Mouse (Mus musculus): ENCODE results near the gene Kirrel3.
A peak's percentile ranks its signal among the peaks of the same experiment; 100 is the strongest.

Kirrel3 gene

GRCm38 (mm10) chr9:34754523-34755097 is 268.9 kb downstream of the Kirrel3 start:
- DNase-seq, result no peak

- no peak for DNase-seq
Observed at GRCm38 (mm10) chr9:34756055-34756454, 270.4 kb downstream of the Kirrel3 start.

- DNase-seq, result no peak
Observed at GRCm38 (mm10) chr9:34758925-34759324, 273.2 kb downstream of the Kirrel3 start.

- peak; percentile 35 for DNase-seq
Observed at GRCm38 (mm10) chr9:34760521-34760920, 274.8 kb downstream of the Kirrel3 start.

GRCm38 (mm10) chr9:34766792-34767623 is 281.3 kb downstream of the Kirrel3 start:
- DNase-seq, result no peak

- no peak for DNase-seq
Observed at GRCm38 (mm10) chr9:34768961-34769360, 283.3 kb downstream of the Kirrel3 start.

- peak; percentile 17 for DNase-seq
Observed at GRCm38 (mm10) chr9:34770951-34771350, 285.3 kb downstream of the Kirrel3 start.

GRCm38 (mm10) chr9:34771401-34771800 is 285.7 kb downstream of the Kirrel3 start:
- DNase-seq, result peak; percentile 65

GRCm38 (mm10) chr9:34772022-34772437 is 286.3 kb downstream of the Kirrel3 start:
- DNase-seq, result peak; percentile 22

- no peak for DNase-seq
Observed at GRCm38 (mm10) chr9:34781356-34781755, 295.7 kb downstream of the Kirrel3 start.

- no peak for DNase-seq
Observed at GRCm38 (mm10) chr9:34787915-34788314, 302.2 kb downstream of the Kirrel3 start.

- DNase-seq, result no peak
Observed at GRCm38 (mm10) chr9:34795226-34795625, 309.5 kb downstream of the Kirrel3 start.

- no peak for DNase-seq
Observed at GRCm38 (mm10) chr9:34797688-34798339, 312.1 kb downstream of the Kirrel3 start.

- DNase-seq, result no peak
Observed at GRCm38 (mm10) chr9:34801662-34802061, 316.0 kb downstream of the Kirrel3 start.

GRCm38 (mm10) chr9:34806854-34807253 is 321.2 kb downstream of the Kirrel3 start:
- peak; percentile 36 for DNase-seq

GRCm38 (mm10) chr9:34809993-34810513 is 324.4 kb downstream of the Kirrel3 start:
- DNase-seq, result peak; percentile 19

GRCm38 (mm10) chr9:34818325-34818976 is 332.8 kb downstream of the Kirrel3 start:
- DNase-seq, result peak; percentile 47

GRCm38 (mm10) chr9:34824358-34825088 is 338.8 kb downstream of the Kirrel3 start:
- DNase-seq, result no peak

- no peak for DNase-seq
Observed at GRCm38 (mm10) chr9:34825089-34825400, 339.4 kb downstream of the Kirrel3 start.

- DNase-seq, result no peak
Observed at GRCm38 (mm10) chr9:34825402-34826008, 339.8 kb downstream of the Kirrel3 start.

- DNase-seq, result no peak
Observed at GRCm38 (mm10) chr9:34830696-34831095, 345.0 kb downstream of the Kirrel3 start.

GRCm38 (mm10) chr9:34836801-34837200 is 351.1 kb downstream of the Kirrel3 start:
- no peak for DNase-seq

Measured in cerebellum, adult 11 months (tissue).